Mouse (Mus musculus) testis, adult 2 months (tissue): ENCODE results near the gene Rprd2. TPM values are rescaled to one million over a fixed set of nuclear protein-coding genes. Genes with fewer than 3 reads are reported as not detected.
A peak's percentile ranks its signal among the peaks of the same experiment; 100 is the strongest.

Experiments used
- H3K27ac ChIP-seq: fragments of 200-500 bp; 2 replicates; pipeline ENCODE4 v1.5.1; 2012; ENCODE audit warnings: low read depth, low read length; ENCODE audit not compliant: control insufficient read depth, insufficient read depth
- H3K27me3 ChIP-seq: fragments of 200-500 bp; 2 replicates; pipeline ENCODE4 v1.6.1; 2012; ENCODE audit warnings: mild to moderate bottlenecking, low read length, moderate library complexity; ENCODE audit not compliant: control insufficient read depth, insufficient read depth
- H3K36me3 ChIP-seq: fragments of 200-500 bp; 2 replicates; pipeline ENCODE4 v1.6.1; 2012; ENCODE audit warnings: mild to moderate bottlenecking, low read length; ENCODE audit not compliant: control insufficient read depth, insufficient read depth
- H3K4me1 ChIP-seq: fragments of 200-500 bp; 2 replicates; pipeline ENCODE4 v1.6.1; 2012; ENCODE audit warnings: low read length; ENCODE audit not compliant: control insufficient read depth, insufficient read depth
- H3K4me3 ChIP-seq: fragments of 200-500 bp; 2 replicates; pipeline ENCODE4 v1.5.1; 2012; ENCODE audit warnings: low read depth, mild to moderate bottlenecking, low read length, moderate library complexity, mixed read lengths; ENCODE audit not compliant: control insufficient read depth
- CTCF ChIP-seq: fragments of 200-500 bp; IDR thresholded peaks from 2 replicates; pipeline ENCODE4 v1.5.1; 2012; ENCODE audit warnings: low read depth, mild to moderate bottlenecking, inconsistent platforms, low read length, moderate library complexity; ENCODE audit not compliant: control insufficient read depth, insufficient read depth, insufficient replicate concordance
- POLR2A ChIP-seq: fragments of 200-500 bp; IDR thresholded peaks from 2 replicates; pipeline ENCODE4 v1.6.1; 2012; ENCODE audit warnings: low read depth, mild to moderate bottlenecking, inconsistent platforms, low read length, moderate library complexity; ENCODE audit not compliant: control insufficient read depth
- polyA plus RNA-seq: library from polyadenylated mRNA; depleted of rRNA; stranded (reverse); fragments of >200 nt; gene quantifications from 2 replicates; pipeline ENCODE4 v1.2.3, GENCODE M21; 2012

Gene Rprd2
- polyA plus RNA-seq, 1 experiment: 18.4 TPM

GRCm38 (mm10) chr3:95758467-95759218 is 60.0 kb downstream of the Rprd2 start:
- Histone ChIP-seq H3K27me3 (no peaks in the 10 kb centered on the region), H3K4me1 (peaks cover 3% of the 10 kb centered on the region), H3K36me3 (no peaks in the 10 kb centered on the region), H3K4me3 (no peak overlapping the region), H3K27ac (no peak overlapping the region)
- no peak for TF ChIP-seq POLR2A
- TF ChIP-seq CTCF: no peak

DNA sequence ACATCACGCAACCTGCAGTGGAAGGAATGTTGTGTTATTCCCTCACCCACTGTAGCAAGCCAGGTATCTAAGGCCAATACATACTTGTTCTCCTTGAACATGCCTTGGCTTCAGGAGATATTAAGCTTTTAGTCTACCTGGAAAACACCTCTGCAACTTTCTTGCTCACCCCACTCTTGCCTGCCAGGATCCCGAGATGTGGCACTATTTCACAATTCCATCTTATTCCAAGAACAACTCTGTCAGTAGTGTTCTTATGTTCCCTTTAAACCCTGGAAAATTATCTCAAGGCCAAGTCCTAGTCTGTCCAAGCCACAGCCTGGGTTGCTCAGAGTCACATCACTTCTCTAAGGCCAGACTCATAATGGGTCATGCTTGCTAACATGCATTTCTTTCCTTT is 61.9 kb downstream of the Rprd2 start:
- TF ChIP-seq POLR2A: no peak
- TF ChIP-seq CTCF: no peak

GRCm38 (mm10) chr3:95754345-95755206 is 64.1 kb downstream of the Rprd2 start:
- Histone ChIP-seq H3K4me1 (peaks cover 3% of the 10 kb centered on the region), H3K27me3 (no peaks in the 10 kb centered on the region), H3K4me3 (peak overlapping the region; percentile 91), H3K36me3 (peaks cover 2% of the 10 kb centered on the region), H3K27ac (peak overlapping the region; percentile 41)
- TF ChIP-seq POLR2A: peak; percentile 72
- TF ChIP-seq CTCF: no peak

More for the DNA sequence above, 61.9 kb downstream of the Rprd2 start:
- Histone ChIP-seq H3K27ac (no peak overlapping the region), H3K36me3 (no peaks in the 10 kb centered on the region), H3K4me1 (peaks cover 3% of the 10 kb centered on the region), H3K27me3 (no peaks in the 10 kb centered on the region), H3K4me3 (no peak overlapping the region)

GRCm38 (mm10) chr3:95752935-95753334 is 65.7 kb downstream of the Rprd2 start:
- peaks cover 2% of the 10 kb centered on the region for H3K36me3 ChIP-seq
- H3K27ac ChIP-seq: no peak overlapping the region

DNA sequence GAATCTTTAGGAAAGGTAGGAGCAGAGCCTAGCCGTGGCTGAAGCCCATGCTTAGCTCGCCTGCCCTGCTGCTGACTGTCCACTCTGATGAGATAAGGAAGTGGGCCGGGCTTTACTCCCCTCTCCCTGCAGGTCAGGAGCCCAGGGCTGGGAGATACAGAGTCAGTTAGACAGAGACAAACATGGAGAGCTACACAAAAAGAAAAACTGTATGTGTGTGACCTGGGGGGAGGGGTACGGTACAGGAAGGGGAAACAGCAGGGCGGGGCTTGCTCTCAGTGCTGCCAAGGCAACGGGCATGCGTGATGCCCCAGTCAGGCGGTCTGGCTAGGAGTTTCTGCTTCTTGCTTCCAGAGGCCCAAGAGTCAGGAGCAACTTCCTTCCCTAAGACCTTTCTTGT is 78.3 kb downstream of the Rprd2 start:
- no peak overlapping the region for H3K4me3 ChIP-seq
- peaks cover 2% of the 10 kb centered on the region for H3K36me3 ChIP-seq
- TF ChIP-seq POLR2A (no peak), CTCF (no peak)
- no peaks in the 10 kb centered on the region; the same call in 1 of the 2 replicates for H3K4me1 ChIP-seq
- peak overlapping the region; percentile 32; the same call in 1 of the 2 replicates for H3K27ac ChIP-seq
- no peaks in the 10 kb centered on the region for H3K27me3 ChIP-seq

More at GRCm38 (mm10) chr3:95752935-95753334, 65.7 kb downstream of the Rprd2 start:
- peaks cover 3% of the 10 kb centered on the region for H3K4me1 ChIP-seq
- H3K27me3 ChIP-seq: no peaks in the 10 kb centered on the region
- H3K4me3 ChIP-seq: no peak overlapping the region
- no peak for TF ChIP-seq POLR2A
- no peak for TF ChIP-seq CTCF

DNA sequence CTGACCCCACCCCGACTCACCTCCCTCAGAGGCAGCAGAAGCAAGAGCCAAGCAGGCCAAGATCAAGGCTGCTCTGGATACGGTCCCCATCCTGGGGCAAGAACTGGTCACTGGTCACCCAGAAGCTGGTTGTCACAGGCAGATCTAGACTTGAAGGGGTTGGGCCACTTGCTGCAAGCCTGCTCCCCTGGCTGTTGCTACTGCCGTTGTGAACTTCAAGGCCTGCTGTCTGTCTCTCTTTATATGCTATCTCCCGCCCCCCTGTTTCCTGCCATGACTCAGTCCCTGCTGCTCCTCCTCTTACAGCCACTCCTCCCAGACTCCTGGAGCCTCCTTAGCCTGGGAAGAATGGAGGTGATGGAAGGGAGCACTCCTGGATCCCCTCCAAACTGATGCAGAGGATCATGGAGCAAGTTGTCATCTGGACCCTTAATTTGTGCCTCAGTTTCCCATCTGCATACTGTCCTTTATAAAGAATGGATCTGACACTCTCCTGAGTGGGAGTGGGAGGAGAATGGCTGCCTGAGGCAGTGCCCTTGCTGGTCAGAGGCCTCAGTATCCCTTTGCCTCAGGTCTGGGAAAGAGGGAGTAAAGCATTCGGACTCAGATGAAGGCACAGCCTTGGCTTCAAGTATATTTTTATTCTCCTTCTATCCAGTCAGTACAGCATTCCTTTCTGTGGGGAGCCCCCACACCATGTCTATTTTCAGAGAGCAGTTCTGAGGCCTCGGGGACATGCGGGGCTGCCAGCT is 79.1 kb downstream of the Rprd2 start, which contains the start of gene Ecm1:
Ecm1 (minus strand) TSS at position 217 of the 752 bp plus-strand sequence.
- Histone ChIP-seq H3K27me3 (no peaks in the 10 kb centered on the region), H3K4me3 (no peak within 1 kb of the TSS), H3K4me1 (peaks cover 2% of the 10 kb centered on the region), H3K36me3 (peaks cover 2% of the 10 kb centered on the region), H3K27ac (peak within 1 kb of the TSS; percentile 32)
- TF ChIP-seq CTCF: no peak
- peak; percentile 44; the same call in 1 of the 2 replicates for TF ChIP-seq POLR2A
